Mouse (Mus musculus): ENCODE results near the gene Tmem186. TPM values are rescaled to one million over a fixed set of nuclear protein-coding genes. Genes with fewer than 3 reads are reported as not detected.

Tmem186 gene
- polyA plus RNA-seq, 1 experiment, result 8.2 TPM

DNA sequence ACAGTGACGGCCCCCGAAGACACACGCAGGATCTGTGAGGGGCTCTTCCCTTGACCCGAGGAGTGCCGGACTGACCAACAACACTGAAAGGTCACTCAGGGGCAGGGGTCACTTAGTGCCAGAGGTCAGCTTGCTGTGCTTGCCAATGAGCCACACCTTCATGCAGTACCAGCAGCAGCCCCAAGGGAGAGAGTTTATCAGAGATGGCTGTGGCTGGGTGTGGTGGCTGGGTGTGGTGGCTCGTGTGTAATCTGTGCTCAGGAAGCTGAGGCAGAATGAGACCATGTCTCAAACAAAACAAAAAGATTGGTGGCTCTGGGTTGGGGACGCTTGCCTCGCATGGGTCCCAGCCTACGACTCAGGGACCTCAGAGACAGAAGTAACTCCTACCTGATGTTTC lies 18.1 kb upstream of the Tmem186 start:
- no peaks in the 10 kb centered on the region for H3K4me1 ChIP-seq (ENCODE audit: control insufficient read depth, insufficient read depth, low read length)
- no peak overlapping the region for H3K4me3 ChIP-seq (replicated peaks; ENCODE audit: extremely low read depth, low read depth, low read length)
- DNase-seq, result no peak
- 70% methylated on average over 9 of the region's 9 CpGs for WGBS
- 0 out of 2 replicates have a peak, but pooled peaks have one; percentile 13 for TF ChIP-seq CTCF (IDR thresholded peaks at IDR 0.05; ENCODE audit: insufficient read depth, low read length)
- no peak for TF ChIP-seq POLR2A (IDR thresholded peaks at IDR 0.05; ENCODE audit: borderline replicate concordance, extremely low read depth, low read depth, low read length)

DNA sequence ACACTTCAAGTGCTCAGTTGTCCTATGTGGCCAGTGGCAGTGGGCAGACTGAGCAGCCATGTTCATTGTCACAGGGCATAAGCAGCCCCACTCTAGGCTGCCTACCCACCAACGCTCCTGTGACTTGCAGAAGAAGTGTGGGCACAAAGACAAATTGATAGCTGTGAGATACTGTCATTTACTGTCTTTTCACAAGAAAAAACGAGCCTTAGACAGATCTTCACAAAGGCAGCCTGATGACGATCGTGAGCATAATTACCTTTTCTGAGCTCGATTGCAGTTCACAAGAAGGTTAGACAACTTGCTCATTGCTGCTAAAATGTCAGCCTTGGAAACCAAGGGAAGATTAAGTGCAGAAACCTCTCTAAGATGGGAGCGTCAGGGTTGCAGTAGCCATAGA lies 17.6 kb upstream of the Tmem186 start:
- no peak for TF ChIP-seq POLR2A (IDR thresholded peaks at IDR 0.05; ENCODE audit: borderline replicate concordance, extremely low read depth, low read depth, low read length)
- TF ChIP-seq CTCF (IDR thresholded peaks at IDR 0.05; ENCODE audit: insufficient read depth, low read length), result no peak
- H3K4me3 ChIP-seq (replicated peaks; ENCODE audit: extremely low read depth, low read depth, low read length), result no peak overlapping the region
- 84% methylated on average over 6 of the region's 6 CpGs for WGBS
- no peaks in the 10 kb centered on the region for H3K4me1 ChIP-seq (ENCODE audit: control insufficient read depth, insufficient read depth, low read length)
- no peak for DNase-seq

DNA sequence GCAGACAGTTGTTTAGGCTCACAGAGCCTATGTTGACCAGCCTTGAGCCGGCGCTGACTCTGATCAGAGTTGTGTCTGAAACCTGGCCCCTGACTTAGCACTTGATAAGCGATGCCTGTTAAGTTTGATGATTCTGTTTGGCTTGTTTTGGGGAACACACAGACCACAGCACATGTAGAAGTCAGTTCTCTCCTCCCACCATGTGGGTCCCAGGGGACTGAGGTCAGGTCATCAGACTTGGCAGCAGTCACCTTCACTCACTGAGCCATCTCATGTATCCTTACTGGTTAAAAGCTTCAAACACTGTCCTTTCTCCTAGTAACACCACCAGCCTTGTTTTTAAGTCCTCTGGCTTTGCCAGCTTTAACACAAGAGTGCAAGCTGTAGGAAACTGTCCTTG lies 12.5 kb upstream of the Tmem186 start:
- DNase-seq, result no peak
- TF ChIP-seq POLR2A (IDR thresholded peaks at IDR 0.05; ENCODE audit: borderline replicate concordance, extremely low read depth, low read depth, low read length) (no peak), CTCF (IDR thresholded peaks at IDR 0.05; ENCODE audit: insufficient read depth, low read length) (no peak)
- WGBS, result 90% methylated on average over 3 of the region's 3 CpGs

DNA sequence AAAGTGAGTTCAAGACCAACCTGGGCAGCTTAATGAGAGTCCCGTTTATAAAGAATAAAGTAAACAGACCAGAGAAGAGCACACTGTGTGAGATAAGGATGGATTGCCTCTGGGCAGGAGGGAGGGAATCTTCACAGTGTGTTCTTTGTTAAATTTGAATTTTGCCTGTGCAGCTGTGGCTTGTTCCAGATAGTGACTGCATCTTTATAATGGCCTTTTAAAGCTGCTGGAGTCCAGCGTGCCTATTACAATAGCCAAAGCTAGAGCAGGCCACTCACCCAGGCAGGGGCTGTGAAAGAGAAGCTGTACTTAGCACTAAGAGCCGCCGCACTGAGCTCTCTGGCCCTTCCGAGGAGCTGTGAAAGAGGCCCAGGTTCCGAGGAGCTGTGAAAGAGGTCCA lies 8.0 kb upstream of the Tmem186 start:
- DNase-seq, result no peak
- 73% methylated on average over 6 of the region's 6 CpGs for WGBS
- Histone ChIP-seq H3K4me1 (ENCODE audit: control insufficient read depth, insufficient read depth, low read length) (no peaks in the 10 kb centered on the region), H3K4me3 (replicated peaks; ENCODE audit: extremely low read depth, low read depth, low read length) (no peak overlapping the region)
- TF ChIP-seq CTCF (IDR thresholded peaks at IDR 0.05; ENCODE audit: insufficient read depth, low read length) (no peak), POLR2A (IDR thresholded peaks at IDR 0.05; ENCODE audit: borderline replicate concordance, extremely low read depth, low read depth, low read length) (no peak)

More for the DNA sequence above, 12.5 kb upstream of the Tmem186 start:
- Histone ChIP-seq H3K4me3 (replicated peaks; ENCODE audit: extremely low read depth, low read depth, low read length) (no peak overlapping the region), H3K4me1 (ENCODE audit: control insufficient read depth, insufficient read depth, low read length) (no peaks in the 10 kb centered on the region)

DNA sequence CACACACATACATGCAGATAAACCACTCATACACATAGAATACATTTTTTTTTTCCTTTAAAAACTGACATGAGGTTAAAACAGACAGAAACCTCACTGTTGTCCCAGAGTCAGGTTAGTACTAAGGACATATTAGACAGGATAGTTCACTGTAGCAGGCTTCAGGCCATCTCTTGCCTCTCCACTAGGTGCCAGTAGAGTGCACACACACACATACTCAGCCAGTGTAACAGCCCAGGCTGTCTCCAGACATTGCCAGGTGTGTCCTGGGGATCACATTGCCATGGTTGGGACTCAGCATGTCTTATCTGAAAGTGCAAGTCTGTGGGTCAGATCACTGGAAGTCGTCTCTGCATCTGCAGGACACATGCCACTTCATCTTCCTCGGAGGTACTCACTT lies 6.3 kb upstream of the Tmem186 start:
- no peak for DNase-seq

DNA sequence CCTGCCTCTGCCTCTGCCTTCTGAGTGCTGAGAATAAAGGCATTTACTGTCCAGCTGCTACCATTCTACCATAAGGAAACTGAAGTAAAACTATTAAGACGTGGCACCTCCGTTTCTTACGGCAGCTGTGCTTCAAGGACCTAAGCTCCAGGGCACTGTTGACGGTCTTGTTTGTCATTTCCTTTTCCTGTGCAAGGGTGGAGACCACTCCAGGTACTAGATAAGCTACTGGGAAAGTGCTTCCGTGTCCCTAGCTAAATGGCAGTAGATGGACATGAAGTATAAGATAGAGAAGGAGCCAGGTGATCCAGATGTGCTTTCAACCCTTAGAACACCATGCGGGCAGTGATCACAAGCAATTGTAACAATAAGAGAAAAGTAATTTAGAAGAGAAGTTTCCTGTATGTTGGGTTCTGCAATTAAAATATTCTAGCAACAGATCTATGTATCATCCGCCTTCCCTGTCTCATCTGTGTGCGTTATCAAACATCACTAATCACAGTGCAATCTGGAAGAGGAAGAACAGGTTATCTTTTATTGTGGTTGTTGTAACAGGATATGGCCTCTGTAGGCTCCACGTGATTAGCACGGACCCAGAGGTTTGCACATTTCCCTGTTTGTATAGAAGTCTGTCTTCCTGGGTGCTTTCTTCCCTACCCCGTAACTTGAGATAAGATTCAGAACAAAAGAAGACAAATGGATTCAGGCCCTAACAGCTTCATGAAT lies 2.1 kb upstream of the Tmem186 start:
- peaks cover 8% of the 10 kb centered on the region; the same call in 1 of the 2 replicates for H3K4me1 ChIP-seq (ENCODE audit: control insufficient read depth, insufficient read depth, low read length)
- TF ChIP-seq CTCF (IDR thresholded peaks at IDR 0.05; ENCODE audit: insufficient read depth, low read length) (no peak), POLR2A (IDR thresholded peaks at IDR 0.05; ENCODE audit: borderline replicate concordance, extremely low read depth, low read depth, low read length) (no peak)
- WGBS, result 49% methylated on average over 11 of the region's 11 CpGs
- no peak for DNase-seq
- no peak overlapping the region for H3K4me3 ChIP-seq (replicated peaks; ENCODE audit: extremely low read depth, low read depth, low read length)

More for the DNA sequence above, 6.3 kb upstream of the Tmem186 start:
- Histone ChIP-seq H3K4me1 (ENCODE audit: control insufficient read depth, insufficient read depth, low read length) (no peaks in the 10 kb centered on the region), H3K4me3 (replicated peaks; ENCODE audit: extremely low read depth, low read depth, low read length) (no peak overlapping the region)
- 75% methylated on average over 2 of the region's 2 CpGs for WGBS
- no peak for TF ChIP-seq POLR2A (IDR thresholded peaks at IDR 0.05; ENCODE audit: borderline replicate concordance, extremely low read depth, low read depth, low read length)
- TF ChIP-seq CTCF (IDR thresholded peaks at IDR 0.05; ENCODE audit: insufficient read depth, low read length), result peak; percentile 89

DNA sequence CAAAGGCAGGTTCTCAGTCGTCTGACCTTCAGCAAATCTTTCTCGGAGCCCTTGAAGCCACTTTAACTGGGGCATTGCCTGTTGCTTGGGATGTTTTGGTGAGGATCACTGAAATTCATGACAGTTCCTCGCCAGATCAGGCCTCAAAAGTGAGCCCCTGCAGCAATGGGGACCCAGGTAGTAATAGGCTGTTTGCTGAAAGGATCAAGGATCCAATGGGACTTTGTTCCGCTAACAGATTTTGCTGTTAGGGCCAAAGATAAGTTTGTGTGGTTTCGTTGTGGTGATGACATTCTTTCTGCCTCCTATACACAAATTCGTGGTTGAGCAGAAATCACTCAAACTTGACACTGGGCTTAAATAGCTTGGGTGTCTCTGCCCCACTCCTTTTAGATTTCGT lies 619 bp upstream of the Tmem186 start:
- Histone ChIP-seq H3K4me3 (replicated peaks; ENCODE audit: extremely low read depth, low read depth, low read length) (peak overlapping the region; percentile 99), H3K4me1 (ENCODE audit: control insufficient read depth, insufficient read depth, low read length) (peaks cover 8% of the 10 kb centered on the region; the same call in 1 of the 2 replicates)
- WGBS, result 32% methylated on average over 7 of the region's 7 CpGs
- DNase-seq, result no peak
- TF ChIP-seq POLR2A (IDR thresholded peaks at IDR 0.05; ENCODE audit: borderline replicate concordance, extremely low read depth, low read depth, low read length) (no peak), CTCF (IDR thresholded peaks at IDR 0.05; ENCODE audit: insufficient read depth, low read length) (no peak)

DNA sequence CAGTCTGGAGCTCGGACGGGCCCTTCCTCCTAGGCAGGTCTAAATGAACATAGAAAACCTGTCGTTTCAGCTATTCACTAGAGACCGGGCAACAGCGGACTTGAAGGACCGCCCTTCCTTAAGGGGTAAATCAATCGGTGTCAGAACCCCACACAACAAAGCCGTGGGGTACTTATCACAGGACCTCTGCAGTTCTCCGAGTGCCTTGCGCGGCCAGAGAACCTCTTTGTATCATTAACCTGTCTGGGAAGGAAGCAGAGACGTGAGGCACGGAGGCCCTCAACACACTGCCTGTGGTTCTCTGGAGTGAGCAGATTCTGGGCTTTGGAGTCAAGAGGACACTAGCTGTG lies 670 bp downstream of the Tmem186 start:
- WGBS, result 1% methylated on average over 13 of the region's 13 CpGs
- Histone ChIP-seq H3K4me1 (ENCODE audit: control insufficient read depth, insufficient read depth, low read length) (peaks cover 8% of the 10 kb centered on the region; the same call in 1 of the 2 replicates), H3K4me3 (replicated peaks; ENCODE audit: extremely low read depth, low read depth, low read length) (peak overlapping the region; percentile 99)
- DNase-seq, result no peak
- TF ChIP-seq CTCF (IDR thresholded peaks at IDR 0.05; ENCODE audit: insufficient read depth, low read length) (no peak), POLR2A (IDR thresholded peaks at IDR 0.05; ENCODE audit: borderline replicate concordance, extremely low read depth, low read depth, low read length) (no peak)

DNA sequence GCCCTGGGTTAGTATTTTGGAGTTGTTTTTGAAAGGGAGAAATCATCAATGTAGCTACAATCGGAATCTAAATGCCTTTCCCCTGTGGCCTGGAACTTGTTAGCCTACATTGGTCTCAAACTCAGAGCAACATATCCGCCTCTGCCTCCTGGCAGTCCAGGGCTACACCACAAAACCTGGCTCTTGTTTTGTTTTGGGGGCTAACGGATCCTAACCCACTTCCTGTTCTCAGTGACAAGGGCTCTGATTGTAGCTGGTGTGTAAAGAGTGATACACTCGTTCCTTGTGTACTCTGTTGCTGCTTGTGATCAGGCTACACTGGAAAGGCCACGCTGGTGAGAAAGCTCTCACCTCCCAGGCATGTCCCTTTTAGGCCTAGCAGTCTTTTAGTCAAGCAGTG lies 6.1 kb downstream of the Tmem186 start:
- no peak overlapping the region for H3K4me3 ChIP-seq (replicated peaks; ENCODE audit: extremely low read depth, low read depth, low read length)
- DNase-seq, result no peak
- TF ChIP-seq CTCF (IDR thresholded peaks at IDR 0.05; ENCODE audit: insufficient read depth, low read length), result no peak
- TF ChIP-seq POLR2A (IDR thresholded peaks at IDR 0.05; ENCODE audit: borderline replicate concordance, extremely low read depth, low read depth, low read length), result no peak
- H3K4me1 ChIP-seq (ENCODE audit: control insufficient read depth, insufficient read depth, low read length), result peaks cover 2% of the 10 kb centered on the region; the same call in 1 of the 2 replicates
- WGBS, result 83% methylated on average over 5 of the region's 5 CpGs

DNA sequence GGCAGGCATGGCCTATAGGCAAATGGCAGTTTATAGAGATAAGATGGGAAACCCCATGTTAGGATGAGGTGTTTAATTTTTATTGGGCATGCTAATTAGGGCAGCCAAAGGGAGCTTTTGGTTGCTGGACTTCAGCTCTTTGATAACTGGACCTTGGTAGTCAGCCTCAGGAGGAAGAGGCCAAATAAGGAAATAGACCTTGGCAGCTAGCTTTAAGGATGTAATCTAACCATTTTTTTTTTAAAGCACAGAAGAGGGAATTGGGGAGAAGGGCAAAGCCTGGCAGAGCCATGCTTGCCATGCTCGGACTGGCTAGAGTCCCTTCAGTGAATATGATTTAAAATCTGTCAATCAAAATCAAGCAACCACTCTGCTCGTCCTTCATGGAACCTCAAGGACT lies 7.1 kb downstream of the Tmem186 start:
- 85% methylated on average over 2 of the region's 2 CpGs for WGBS
- Histone ChIP-seq H3K4me1 (ENCODE audit: control insufficient read depth, insufficient read depth, low read length) (no peaks in the 10 kb centered on the region), H3K4me3 (replicated peaks; ENCODE audit: extremely low read depth, low read depth, low read length) (no peak overlapping the region)
- TF ChIP-seq CTCF (IDR thresholded peaks at IDR 0.05; ENCODE audit: insufficient read depth, low read length), result no peak
- TF ChIP-seq POLR2A (IDR thresholded peaks at IDR 0.05; ENCODE audit: borderline replicate concordance, extremely low read depth, low read depth, low read length), result no peak
- DNase-seq, result no peak

Measured in lung, adult 2 months (tissue).